20 mouse cellular contexts compared by ENCODE assay signal in genomic region chr11:106417860-106418259, GRCm38 (mm10). TPM values are rescaled to one million over a fixed set of nuclear protein-coding genes. Genes with fewer than 3 reads are reported as not detected.
DNase-seq lines count a peak whose midpoint lies in the region; ATAC-seq and TF ChIP-seq lines count a peak whose summit lies in the region.
"Had no signal": no experiment of that assay in that cellular context is flagged by ENCODE, and none has a peak within 500 bp of the region (broad histone marks: within the 10 kb centered on the region; RNA-seq: fewer than 3 reads in every experiment).

No protein-coding gene starts in this region.

- no peak overlapping the region for H3K4me2 ChIP-seq in liver, embryonic 12.5 days
- no peak overlapping the region for H3K4me2 ChIP-seq in CH12.LX (ENCODE audit: insufficient read depth, low read depth, poor library complexity, severe bottlenecking)
- no peak overlapping the region for H3K4me2 ChIP-seq in intestine, embryonic 16.5 days (ENCODE audit: low read depth, low read length)
- H3K4me2 ChIP-seq: embryonic facial prominence, embryonic 13.5 days; embryonic facial prominence, embryonic 15.5 days; forebrain, embryonic 12.5 days had no signal

- H3K36me3 ChIP-seq in liver, adult 2 months (ENCODE audit: control insufficient read depth, insufficient read depth, low read length) = peaks cover 65% of the 10 kb centered on the region
- peaks cover 52% of the 10 kb centered on the region for H3K36me3 ChIP-seq in liver, embryonic 12.5 days
- peaks cover 69 to 80% of the 10 kb centered on the region in 2 experiments for H3K36me3 ChIP-seq in CH12.LX (replicated peaks in 1 of 2; ENCODE audit: control insufficient read depth in 1 of 2, insufficient read depth in 1 of 2, low read length in 1 of 2)
- peaks cover 2 to 19% of the 10 kb centered on the region in 2 experiments; a peak in 3 of 4 replicates for H3K36me3 ChIP-seq in MEL (ENCODE audit: control insufficient read depth in 1 of 2, insufficient read depth in 2 of 2, low read length in 2 of 2)
- no peaks in the 10 kb centered on the region for H3K36me3 ChIP-seq in intestine, embryonic 16.5 days (ENCODE audit: control insufficient read depth, insufficient read depth, low read length)

- H3K4me3 ChIP-seq in liver, adult 2 months (ENCODE audit: insufficient read depth, low read depth, low read length) = no peak overlapping the region
- no peak overlapping the region for H3K4me3 ChIP-seq in liver, embryonic 12.5 days
- H3K4me3 ChIP-seq in CH12.LX (replicated peaks in 1 of 3; ENCODE audit: low read depth in 2 of 3, low read length in 2 of 3, poor library complexity in 1 of 3) (no peak overlapping the region), MEL (ENCODE audit: control insufficient read depth in 1 of 2, insufficient read depth in 1 of 2, low read depth in 2 of 2, low read length in 2 of 2) (no peak overlapping the region)
- H3K4me3 ChIP-seq in intestine, embryonic 16.5 days (ENCODE audit: low read length) = no peak overlapping the region
- H3K4me3 ChIP-seq: embryonic facial prominence, embryonic 13.5 days; embryonic facial prominence, embryonic 15.5 days; erythroblast, embryonic 14.5 days; forebrain, embryonic 10.5 days; forebrain, embryonic 12.5 days had no signal

- H3K27ac ChIP-seq in liver, adult 2 months (replicated peaks; ENCODE audit: insufficient read depth, low read depth, low read length) = peak overlapping the region; percentile 25; the same call in 1 of the 2 replicates
- H3K27ac ChIP-seq in liver, embryonic 12.5 days = no peak overlapping the region
- peak overlapping the region; percentile 55 for H3K27ac ChIP-seq in CH12.LX (ENCODE audit: insufficient read depth, low read depth)
- no peak overlapping the region for H3K27ac ChIP-seq in MEL (ENCODE audit: control insufficient read depth, low read depth, low read length)
- H3K27ac ChIP-seq in intestine, embryonic 16.5 days (ENCODE audit: low read length) = no peak overlapping the region
- H3K27ac ChIP-seq: embryonic facial prominence, embryonic 13.5 days; embryonic facial prominence, embryonic 15.5 days; forebrain, embryonic 10.5 days; forebrain, embryonic 12.5 days had no signal

- no peak for TF ChIP-seq POLR2A in liver, adult 2 months (IDR thresholded peaks at IDR 0.05; ENCODE audit: extremely low read depth, insufficient read depth, low read length)
- no peak for TF ChIP-seq POLR2A in CH12.LX (IDR thresholded peaks at IDR 0.05; ENCODE audit: low read depth, low read length)
- no peak for TF ChIP-seq POLR2A in MEL (IDR thresholded peaks at IDR 0.05; ENCODE audit: control insufficient read depth in 1 of 2, insufficient read depth in 1 of 2, low read depth in 1 of 2, low read length in 2 of 2, poor library complexity in 1 of 2)

- ATAC-seq in liver, embryonic 12.5 days = no peak
- no peak for ATAC-seq in intestine, embryonic 16.5 days

- H3K9me3 ChIP-seq in liver, embryonic 12.5 days (replicated peaks) = no peaks in the 10 kb centered on the region
- H3K9me3 ChIP-seq in CH12.LX (replicated peaks; ENCODE audit: low read length) (no peaks in the 10 kb centered on the region), MEL (replicated peaks; ENCODE audit: insufficient read depth, low read length) (no peaks in the 10 kb centered on the region)
- H3K9me3 ChIP-seq in intestine, embryonic 16.5 days (ENCODE audit: control insufficient read depth, low read length) = no peaks in the 10 kb centered on the region
- H3K9me3 ChIP-seq: embryonic facial prominence, embryonic 13.5 days; embryonic facial prominence, embryonic 15.5 days; forebrain, embryonic 10.5 days; forebrain, embryonic 12.5 days; G1E had no signal

- in situ Hi-C loops in CH12.LX (cut with MboI; ENCODE audit: low pct_ligation_motif_present, low pct_unique_long_range_greater_than_20kb, low sequenced_read_pairs) = loop anchor here (5.0 kb wide), 1 partner anchor 64 kb away; no protein-coding TSS in a partner anchor

- WGBS in liver, adult 2 months = 73% methylated on average over 2 of the region's 2 CpGs
- WGBS in liver, embryonic 12.5 days (ENCODE audit: insufficient replicate concordance) = 66% methylated on average over 2 of the region's 2 CpGs
- 78% methylated on average over 2 of the region's 2 CpGs for WGBS in intestine, embryonic 16.5 days

- dilution Hi-C loops in CH12.LX (cut with MboI; ENCODE audit: extremely low pct_ligation_motif_present, extremely low pct_unique_long_range_greater_than_20kb, low sequenced_read_pairs) = no loop called here

- no peaks in the 10 kb centered on the region for H3K27me3 ChIP-seq in liver, adult 2 months (ENCODE audit: control insufficient read depth, insufficient read depth, low read length)
- H3K27me3 ChIP-seq in liver, embryonic 12.5 days (replicated peaks) = no peaks in the 10 kb centered on the region
- H3K27me3 ChIP-seq in CH12.LX (replicated peaks) (no peaks in the 10 kb centered on the region), MEL (ENCODE audit: control insufficient read depth in 1 of 2, insufficient read depth in 2 of 2, low read length in 2 of 2) (no peaks in the 10 kb centered on the region)
- no peaks in the 10 kb centered on the region for H3K27me3 ChIP-seq in intestine, embryonic 16.5 days (replicated peaks; ENCODE audit: control insufficient read depth, insufficient read depth, low read length)
- H3K27me3 ChIP-seq: embryonic facial prominence, embryonic 13.5 days; embryonic facial prominence, embryonic 15.5 days; forebrain, embryonic 12.5 days had no signal

- H3K9ac ChIP-seq in liver, adult 2 months (ENCODE audit: low read depth, low read length) = no peak overlapping the region
- no peak overlapping the region for H3K9ac ChIP-seq in liver, embryonic 12.5 days
- H3K9ac ChIP-seq in CH12.LX (ENCODE audit: insufficient read depth, low read depth) = no peak overlapping the region
- H3K9ac ChIP-seq in MEL (ENCODE audit: control insufficient read depth, low read depth, low read length, poor library complexity, severe bottlenecking) = no peak overlapping the region
- H3K9ac ChIP-seq in intestine, embryonic 16.5 days (ENCODE audit: low read depth, low read length) = no peak overlapping the region
- H3K9ac ChIP-seq: embryonic facial prominence, embryonic 13.5 days; embryonic facial prominence, embryonic 15.5 days; forebrain, embryonic 12.5 days had no signal

- TF ChIP-seq CTCF in liver, adult 2 months (IDR thresholded peaks at IDR 0.05; ENCODE audit: low read depth, low read length) = no peak
- TF ChIP-seq CTCF in CH12.LX (conservative IDR thresholded peaks at IDR 0.05 in 1 of 2, IDR thresholded peaks at IDR 0.05 in 1 of 2; ENCODE audit: low read depth in 2 of 2, low read length in 2 of 2) = no peak
- TF ChIP-seq CTCF in MEL (IDR thresholded peaks at IDR 0.05 in 2 of 3, conservative IDR thresholded peaks at IDR 0.05 in 1 of 3; ENCODE audit: control insufficient read depth in 1 of 3, insufficient read depth in 1 of 3, low read depth in 2 of 3, low read length in 3 of 3, poor library complexity in 1 of 3, severe bottlenecking in 1 of 3) = no peak

- no peak for TF ChIP-seq EP300 in CH12.LX (IDR thresholded peaks at IDR 0.05; ENCODE audit: low read length)
- peak; percentile 51 to 55; a peak in 3 of 4 replicates for TF ChIP-seq EP300 in MEL (IDR thresholded peaks at IDR 0.05; ENCODE audit: low read depth in 1 of 2, low read length in 2 of 2)

- DNase-seq in liver, adult 2 months (ENCODE audit: extremely low read depth, low read depth, low spot score) = no peak
- no peak for DNase-seq in CH12.LX (ENCODE audit: extremely low read depth)
- DNase-seq in MEL (ENCODE audit: low read depth, low spot score) = peak; percentile 22

- no peaks in the 10 kb centered on the region for H3K79me2 ChIP-seq in liver, adult 2 months (ENCODE audit: control insufficient read depth, insufficient read depth, low read length)
- H3K79me2 ChIP-seq in CH12.LX (replicated peaks; ENCODE audit: control insufficient read depth, extremely low read depth, insufficient read depth, poor library complexity, severe bottlenecking) (peaks cover 9% of the 10 kb centered on the region), MEL (ENCODE audit: control insufficient read depth, insufficient read depth, low read length, poor library complexity) (no peaks in the 10 kb centered on the region)

- peaks cover 36% of the 10 kb centered on the region for H3K4me1 ChIP-seq in liver, adult 2 months (ENCODE audit: control insufficient read depth, insufficient read depth, low read length)
- peaks cover 17% of the 10 kb centered on the region for H3K4me1 ChIP-seq in liver, embryonic 12.5 days
- peaks cover 15 to 46% of the 10 kb centered on the region in 2 experiments for H3K4me1 ChIP-seq in CH12.LX (ENCODE audit: control insufficient read depth in 1 of 2, insufficient read depth in 2 of 2)
- peaks cover 11 to 17% of the 10 kb centered on the region in 2 experiments for H3K4me1 ChIP-seq in MEL (ENCODE audit: control insufficient read depth in 1 of 2, insufficient read depth in 2 of 2, low read length in 2 of 2)
- no peaks in the 10 kb centered on the region for H3K4me1 ChIP-seq in intestine, embryonic 16.5 days (ENCODE audit: control insufficient read depth, insufficient read depth, low read length)
- H3K4me1 ChIP-seq: embryonic facial prominence, embryonic 13.5 days; embryonic facial prominence, embryonic 15.5 days; forebrain, embryonic 12.5 days had no signal

- TF ChIP-seq RAD21 in CH12.LX (IDR thresholded peaks at IDR 0.05; ENCODE audit: low read depth, low read length) = no peak
- no peak for TF ChIP-seq RAD21 in MEL (IDR thresholded peaks at IDR 0.05; ENCODE audit: low read depth, low read length)

RNA-seq across cellular contexts. Expression of gene Icam2, which starts 30.0 kb away (rescaled TPM):
- 5.3 and 6.7 TPM in 2 replicates for total RNA-seq in liver, adult 2 months (2014; rRNA removed)
- polyA plus RNA-seq in liver, adult 2 months (2012; rRNA removed) = 5.0 and 5.4 TPM in 2 replicates
- polyA plus RNA-seq in liver, embryonic 12.5 days (2016; fragmentation: Nextera tagmentation; extraction: Ambion mirVana) = 22.8 and 23.1 TPM in 2 replicates
- 15.3 and 27.3 TPM in 2 replicates for total RNA-seq in CH12.LX (2012; rRNA removed)
- 40.1 and 44.3 TPM in 2 replicates for total RNA-seq in CH12.LX (2014; rRNA removed)
- 23.7 and 26.7 TPM in 2 replicates for polyA plus RNA-seq in CH12.LX (2012; ENCODE audit: insufficient read length, low read depth)
- 58.1 and 82.7 TPM in 2 replicates for total RNA-seq in MEL (2012; rRNA removed)
- polyA plus RNA-seq in MEL (2012; ENCODE audit: insufficient read depth in 1 of 2, insufficient read length in 2 of 2, low read depth in 1 of 2, low replicate concordance in 2 of 2, missing spikeins in 1 of 2) = 10 to 100 TPM in 1 of 2 experiments, not detected in 1; 49.6 TPM
- polyA plus RNA-seq in intestine, embryonic 16.5 days (2015; fragmentation: Nextera tagmentation; extraction: Ambion mirVana) = 38.3 and 40.5 TPM in 2 replicates
- polyA plus RNA-seq: C2C12 had no signal

RNA-seq across cellular contexts. Expression of gene Prr29, which starts 52.6 kb away (rescaled TPM):
- not detected in 2 replicates for total RNA-seq in liver, adult 2 months (2014; rRNA removed)
- polyA plus RNA-seq in liver, adult 2 months (2012; rRNA removed) = 0.17 TPM in 1 of 2 replicates, not detected in the other
- not detected in 2 replicates for polyA plus RNA-seq in liver, embryonic 12.5 days (2016; fragmentation: Nextera tagmentation; extraction: Ambion mirVana)
- total RNA-seq in CH12.LX (2012; rRNA removed) = 0.17 TPM in 1 of 2 replicates, not detected in the other
- not detected in 2 replicates for total RNA-seq in CH12.LX (2014; rRNA removed)
- polyA plus RNA-seq in CH12.LX (2012; ENCODE audit: insufficient read length, low read depth) = 0.21 TPM in 1 of 2 replicates, not detected in the other
- not detected in 2 replicates for total RNA-seq in MEL (2012; rRNA removed)
- polyA plus RNA-seq in MEL (2012; ENCODE audit: insufficient read depth in 1 of 2, insufficient read length in 2 of 2, low read depth in 1 of 2, low replicate concordance in 2 of 2, missing spikeins in 1 of 2) = under 1 TPM in 1 of 2 experiments, not detected in 1; 0.61 TPM
- polyA plus RNA-seq in intestine, embryonic 16.5 days (2015; fragmentation: Nextera tagmentation; extraction: Ambion mirVana) = 0.53 and 0.54 TPM in 2 replicates
- total RNA-seq: adrenal gland, adult 2 months; adrenal gland, postnatal 25 days; adrenal gland, postnatal 4 days; common myeloid progenitor, adult 5-6 weeks had no signal
- polyA plus RNA-seq: adrenal gland, adult 2 months; brain, embryonic 14.5 days; C2C12; embryonic facial prominence, embryonic 11.5 days; embryonic facial prominence, embryonic 13.5 days; erythroblast, embryonic 14.5 days; forebrain, embryonic 10.5 days; forebrain, embryonic 12.5 days; forebrain, embryonic 14.5 days; forebrain, embryonic 16.5 days had no signal

Comparison
In these comparisons a context has a peak if more than half of its experiments do, and no peak if none do; other contexts are left out.
1. H3K27ac ChIP-seq: peak in liver, adult 2 months (single experiment) and CH12.LX (single experiment); none in liver, embryonic 12.5 days (single experiment), MEL (single experiment) and intestine, embryonic 16.5 days (single experiment).